Mouse (Mus musculus): ENCODE measurements around the gene Olfr1418. TPM values are rescaled to one million over a fixed set of nuclear protein-coding genes. Genes with fewer than 3 reads are reported as not detected.

The Olfr1418 gene
- polyA plus RNA-seq, 1 experiment from 2014 or later: not detected

DNA sequence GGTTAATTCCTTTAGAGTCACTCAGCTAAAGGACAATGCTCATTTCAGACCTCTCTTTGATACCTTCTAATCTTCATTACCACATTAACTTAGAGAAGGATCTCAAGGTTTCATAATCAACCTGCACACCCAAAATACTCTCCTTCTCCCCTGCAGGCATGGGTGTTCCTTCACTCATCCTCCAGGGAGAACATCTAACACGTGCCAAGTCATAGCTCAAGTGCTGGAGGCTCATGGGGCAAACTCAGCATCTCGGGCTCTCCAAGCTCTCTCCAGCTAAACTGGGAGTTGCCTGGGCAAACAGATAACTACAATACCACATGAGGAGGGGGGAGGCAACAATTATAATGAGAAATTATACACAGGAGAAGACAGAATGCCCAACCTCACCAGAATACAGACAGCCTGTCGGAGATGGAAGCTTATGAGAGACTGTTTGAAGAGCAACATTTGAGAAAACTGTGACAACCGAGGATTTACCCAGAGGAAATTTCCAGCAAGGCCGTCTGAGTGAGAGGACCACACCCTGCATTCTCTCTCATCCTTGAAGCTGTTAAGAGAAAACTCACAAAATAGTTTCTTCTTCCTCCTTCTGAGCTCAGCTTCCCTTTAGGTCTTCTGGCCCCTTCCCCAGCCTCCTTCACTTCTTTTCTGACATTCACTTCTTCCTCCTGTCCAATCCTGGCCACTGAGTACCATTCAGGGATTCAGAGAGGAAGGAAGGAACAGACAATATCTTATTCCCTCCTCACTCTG lies 50.7 kb downstream of the Olfr1418 start:
- 79% methylated on average over 5 of the region's 5 CpGs for WGBS
- H3K27ac ChIP-seq: no peak overlapping the region

DNA sequence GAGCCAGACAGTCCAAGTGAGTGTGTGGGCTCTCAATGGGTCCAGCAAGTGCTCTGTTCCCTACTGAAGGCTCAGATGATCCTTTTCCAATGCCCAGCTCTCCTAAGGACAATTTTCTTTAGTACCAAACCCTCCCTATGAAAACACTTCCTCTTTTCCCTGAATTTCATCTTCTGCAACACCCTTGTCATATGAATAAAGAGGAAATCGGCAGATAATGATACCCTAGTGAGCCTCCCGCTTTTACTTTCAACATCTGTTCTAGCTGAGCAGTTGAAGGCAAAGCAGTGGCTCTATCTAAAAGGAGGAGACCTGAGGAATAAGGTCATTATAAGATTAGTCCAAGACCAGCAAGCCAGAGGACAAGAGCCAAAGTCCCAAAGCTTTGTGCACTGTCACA lies 52.4 kb downstream of the Olfr1418 start:
- H3K4me3 ChIP-seq (replicated peaks): no peak overlapping the region
- no peak overlapping the region for H3K4me2 ChIP-seq
- H3K9me3 ChIP-seq (replicated peaks): no peaks in the 10 kb centered on the region
- no peaks in the 10 kb centered on the region for H3K27me3 ChIP-seq
- peaks cover 33% of the 10 kb centered on the region for H3K4me1 ChIP-seq
- H3K36me3 ChIP-seq: no peaks in the 10 kb centered on the region
- 82% methylated on average over 2 of the region's 2 CpGs for WGBS
- no peak for ATAC-seq (replicated peaks; ENCODE audit: low FRiP score)
- no peak overlapping the region for H3K27ac ChIP-seq
- H3K9ac ChIP-seq: no peak overlapping the region

More for the DNA sequence above, 50.7 kb downstream of the Olfr1418 start:
- H3K4me2 ChIP-seq: no peak overlapping the region
- ATAC-seq (replicated peaks; ENCODE audit: low FRiP score): no peak
- no peaks in the 10 kb centered on the region for H3K36me3 ChIP-seq
- H3K4me1 ChIP-seq: peaks cover 42% of the 10 kb centered on the region
- no peaks in the 10 kb centered on the region for H3K27me3 ChIP-seq
- no peak overlapping the region for H3K4me3 ChIP-seq (replicated peaks)
- no peaks in the 10 kb centered on the region for H3K9me3 ChIP-seq (replicated peaks)
- no peak overlapping the region for H3K9ac ChIP-seq

DNA sequence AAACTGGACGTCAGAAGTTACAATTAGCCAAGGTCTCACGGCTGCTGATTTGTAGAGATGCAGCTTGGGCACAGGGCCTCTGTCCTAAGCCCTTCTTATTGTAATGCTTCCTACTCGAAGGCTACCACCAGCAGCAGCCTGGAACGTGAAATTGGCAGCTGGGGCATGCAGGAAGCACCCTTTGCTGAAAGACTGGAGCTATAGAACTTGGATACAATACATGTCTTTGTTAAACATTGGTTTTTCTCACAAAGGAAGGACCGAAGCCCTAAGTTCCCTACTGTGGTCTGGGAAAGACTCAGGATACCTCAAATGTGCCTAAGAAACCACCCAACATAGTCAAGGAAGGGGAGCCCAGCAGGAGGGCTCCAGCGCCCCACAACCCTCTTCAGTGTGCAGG lies 53.0 kb downstream of the Olfr1418 start:
- peaks cover 4% of the 10 kb centered on the region; the same call in 1 of the 2 replicates for H3K36me3 ChIP-seq
- H3K27ac ChIP-seq: no peak overlapping the region
- no peak for ATAC-seq (replicated peaks; ENCODE audit: low FRiP score)
- no peaks in the 10 kb centered on the region for H3K27me3 ChIP-seq
- H3K4me2 ChIP-seq: no peak overlapping the region
- no peaks in the 10 kb centered on the region for H3K9me3 ChIP-seq (replicated peaks)
- WGBS: 68% methylated on average over 6 of the region's 6 CpGs
- no peak overlapping the region for H3K9ac ChIP-seq
- H3K4me3 ChIP-seq (replicated peaks): no peak overlapping the region
- peaks cover 26% of the 10 kb centered on the region for H3K4me1 ChIP-seq

DNA sequence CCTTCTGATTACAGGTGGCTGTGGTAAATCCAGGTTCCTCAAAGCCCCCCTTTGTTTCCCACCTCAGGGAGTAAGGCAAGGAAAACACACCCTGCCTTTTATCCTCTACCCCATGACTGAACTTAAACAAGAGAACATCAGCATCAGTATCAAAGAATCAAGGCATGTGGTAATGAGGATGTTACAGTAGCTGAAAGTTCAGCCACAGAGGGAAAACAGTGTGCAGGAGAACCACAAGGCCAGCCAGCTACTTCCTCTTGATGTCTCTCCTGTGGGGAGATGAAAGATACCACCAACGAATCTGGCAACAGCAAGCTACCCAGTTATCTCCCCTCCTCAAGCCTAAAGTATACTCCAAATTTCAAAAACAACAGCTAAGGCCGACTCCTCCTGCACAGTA lies 53.6 kb downstream of the Olfr1418 start:
- 60% methylated on average over 2 of the region's 2 CpGs for WGBS
- ATAC-seq (replicated peaks; ENCODE audit: low FRiP score): no peak
- no peak overlapping the region for H3K9ac ChIP-seq

DNA sequence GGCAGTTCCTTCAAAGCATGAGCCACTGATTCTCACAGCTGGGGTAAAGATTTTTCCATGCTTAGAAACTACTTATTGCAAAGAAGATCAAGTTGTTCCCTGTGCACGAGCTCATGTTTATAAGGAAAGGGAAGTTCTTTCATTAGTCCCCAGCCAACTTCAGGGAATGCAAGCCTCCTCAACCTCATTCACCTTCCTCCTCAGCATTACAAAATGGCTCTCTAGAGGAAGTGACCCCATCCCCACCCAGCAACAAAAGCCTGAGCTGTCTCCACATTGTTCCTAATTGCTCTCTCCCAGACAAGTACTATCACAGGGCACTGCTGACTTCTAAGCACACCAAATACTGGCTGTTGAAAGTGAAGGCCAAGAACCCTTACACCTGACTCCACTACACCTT lies 56.4 kb downstream of the Olfr1418 start:
- Histone ChIP-seq H3K9ac (no peak overlapping the region), H3K4me1 (no peaks in the 10 kb centered on the region), H3K36me3 (peaks cover 12% of the 10 kb centered on the region; the same call in 1 of the 2 replicates), H3K4me2 (no peak overlapping the region), H3K9me3 (replicated peaks) (no peaks in the 10 kb centered on the region), H3K27me3 (no peaks in the 10 kb centered on the region), H3K4me3 (replicated peaks) (no peak overlapping the region), H3K27ac (no peak overlapping the region)
- WGBS: 64% methylated on average over 1 of the region's 1 CpGs
- no peak for ATAC-seq (replicated peaks; ENCODE audit: low FRiP score)

More for the DNA sequence above, 53.6 kb downstream of the Olfr1418 start:
- peaks cover 21% of the 10 kb centered on the region for H3K4me1 ChIP-seq
- no peaks in the 10 kb centered on the region for H3K27me3 ChIP-seq
- H3K4me3 ChIP-seq (replicated peaks): no peak overlapping the region
- peaks cover 7% of the 10 kb centered on the region; the same call in 1 of the 2 replicates for H3K36me3 ChIP-seq
- no peak overlapping the region for H3K4me2 ChIP-seq
- no peak overlapping the region for H3K27ac ChIP-seq
- H3K9me3 ChIP-seq (replicated peaks): no peaks in the 10 kb centered on the region

Other genes with a start within 250 kb of the Olfr1418 start
- gene Ms4a2, start 237.3 kb downstream of the Olfr1418 start, polyA plus RNA-seq (2015; fragmentation: Nextera tagmentation; extraction: Ambion mirVana): 1.3 and 2.0 TPM in 2 replicates
- 0.17 and 0.55 TPM in 2 replicates for gene Ms4a3, start 220.2 kb downstream of the Olfr1418 start, polyA plus RNA-seq (2015; fragmentation: Nextera tagmentation; extraction: Ambion mirVana)
- gene Oosp2, start 200.5 kb downstream of the Olfr1418 start, polyA plus RNA-seq (2015; fragmentation: Nextera tagmentation; extraction: Ambion mirVana): not detected in 2 replicates
- not detected in 2 replicates for gene Oosp1, start 169.9 kb downstream of the Olfr1418 start, polyA plus RNA-seq (2015; fragmentation: Nextera tagmentation; extraction: Ambion mirVana)
- gene Oosp3, start 164.0 kb downstream of the Olfr1418 start, polyA plus RNA-seq (2015; fragmentation: Nextera tagmentation; extraction: Ambion mirVana): not detected in 2 replicates
- not detected in 2 replicates for gene Gif, start 113.5 kb downstream of the Olfr1418 start, polyA plus RNA-seq (2015; fragmentation: Nextera tagmentation; extraction: Ambion mirVana)
- 52.2 and 52.6 TPM in 2 replicates for gene Mrpl16, start 90.7 kb downstream of the Olfr1418 start, polyA plus RNA-seq (2015; fragmentation: Nextera tagmentation; extraction: Ambion mirVana)
- 20.4 TPM in 2 replicates for gene Stx3, start 41.7 kb downstream of the Olfr1418 start, polyA plus RNA-seq (2015; fragmentation: Nextera tagmentation; extraction: Ambion mirVana)
- not detected in 2 replicates for gene Olfr1417, start 21.8 kb downstream of the Olfr1418 start, polyA plus RNA-seq (2015; fragmentation: Nextera tagmentation; extraction: Ambion mirVana)
- not detected in 2 replicates for gene Olfr1419, start 14.0 kb upstream of the Olfr1418 start, polyA plus RNA-seq (2015; fragmentation: Nextera tagmentation; extraction: Ambion mirVana)
- gene Olfr1420, start 25.5 kb upstream of the Olfr1418 start, polyA plus RNA-seq (2015; fragmentation: Nextera tagmentation; extraction: Ambion mirVana): 0.16 TPM in 1 of 2 replicates, not detected in the other
- 19.3 and 20.1 TPM in 2 replicates for gene Patl1, start 51.3 kb upstream of the Olfr1418 start, polyA plus RNA-seq (2015; fragmentation: Nextera tagmentation; extraction: Ambion mirVana)
- gene Osbp, start 104.9 kb upstream of the Olfr1418 start, polyA plus RNA-seq (2015; fragmentation: Nextera tagmentation; extraction: Ambion mirVana): 3.9 and 4.2 TPM in 2 replicates
- not detected in 2 replicates for gene Olfr1423, start 180.3 kb upstream of the Olfr1418 start, polyA plus RNA-seq (2015; fragmentation: Nextera tagmentation; extraction: Ambion mirVana)
- gene Olfr1424, start 201.6 kb upstream of the Olfr1418 start, polyA plus RNA-seq (2015; fragmentation: Nextera tagmentation; extraction: Ambion mirVana): not detected in 2 replicates
- not detected in 2 replicates for gene Olfr1425, start 216.7 kb upstream of the Olfr1418 start, polyA plus RNA-seq (2015; fragmentation: Nextera tagmentation; extraction: Ambion mirVana)
- not detected in 2 replicates for gene Olfr1426, start 230.9 kb upstream of the Olfr1418 start, polyA plus RNA-seq (2015; fragmentation: Nextera tagmentation; extraction: Ambion mirVana)
- not detected in 2 replicates for gene Olfr1427, start 242.3 kb upstream of the Olfr1418 start, polyA plus RNA-seq (2015; fragmentation: Nextera tagmentation; extraction: Ambion mirVana)

Data from kidney, embryonic 15.5 days (tissue).